Mouse (Mus musculus) spleen, embryonic (tissue): ENCODE measurements around the gene Cox19.

Experiments
- CTCF ChIA-PET: fragments of 350-600 bp; sonication (Branson Sonifier 250); formaldehyde crosslinking; loops from one replicate; lab custom pipeline; 2022; lab: Charles Lee

The Cox19 gene

GRCm38 (mm10) chr5:139364911-139365571, 13.8 kb upstream of the Cox19 start:
- CTCF ChIA-PET: interaction anchor here (0.6 to 2.3 kb wide), 2 partner anchors 22 to 33 kb away, joined by 8 to 16 read pairs; no protein-coding TSS in a partner anchor

- CTCF ChIA-PET: interaction anchor here (0.6 to 2.3 kb wide), 3 partner anchors 10 to 33 kb away, joined by 3 to 16 read pairs (median 8); no protein-coding TSS in a partner anchor
Measured at GRCm38 (mm10) chr5:139364260-139364910, 13.2 kb upstream of the Cox19 start.

GRCm38 (mm10) chr5:139363858-139364257, 12.6 kb upstream of the Cox19 start:
- CTCF ChIA-PET: interaction anchor here (1.0 to 2.3 kb wide), 2 partner anchors 9 to 34 kb away, joined by 3 to 16 read pairs; no protein-coding TSS in a partner anchor

GRCm38 (mm10) chr5:139359244-139359643, 8.0 kb upstream of the Cox19 start:
- CTCF ChIA-PET: no interaction called here

- CTCF ChIA-PET: no interaction called here
Measured at GRCm38 (mm10) chr5:139358653-139359052, 7.4 kb upstream of the Cox19 start.

GRCm38 (mm10) chr5:139355235-139355772, 4.1 kb upstream of the Cox19 start:
- CTCF ChIA-PET: interaction anchor here (0.6 to 1.7 kb wide), 3 partner anchors 8 to 500 kb away, joined by 3 to 5 read pairs (median 4); no protein-coding TSS in a partner anchor

GRCm38 (mm10) chr5:139353946-139354345, 2.7 kb upstream of the Cox19 start:
- CTCF ChIA-PET: interaction anchor here (1.0 to 1.5 kb wide), 2 partner anchors 10 kb away, joined by 3 to 19 read pairs; no protein-coding TSS in a partner anchor

GRCm38 (mm10) chr5:139353496-139353895, 2.3 kb upstream of the Cox19 start:
- CTCF ChIA-PET: interaction anchor here (0.7 to 1.0 kb wide), 3 partner anchors 10 to 50 kb away, joined by 4 to 19 read pairs (median 5); no protein-coding TSS in a partner anchor

- CTCF ChIA-PET: no interaction called here
Measured at GRCm38 (mm10) chr5:139352317-139352716, 1.1 kb upstream of the Cox19 start, which contains the start of gene Cyp2w1. TSS of gene Cyp2w1 (plus strand) at chr5:139352617.

GRCm38 (mm10) chr5:139351628-139352027, 410 bp upstream of the Cox19 start:
- CTCF ChIA-PET: interaction anchor here (0.6 kb wide), 1 partner anchor 45 kb away, joined by 3 read pairs; no protein-coding TSS in a partner anchor

- CTCF ChIA-PET: no interaction called here
Measured at GRCm38 (mm10) chr5:139349713-139350112, 1.5 kb downstream of the Cox19 start.

- CTCF ChIA-PET: interaction anchor here (1.1 kb wide), 1 partner anchor 9 kb away, joined by 8 read pairs; no protein-coding TSS in a partner anchor
Measured at GRCm38 (mm10) chr5:139347225-139347624, 4.0 kb downstream of the Cox19 start.

GRCm38 (mm10) chr5:139345364-139345714, 5.9 kb downstream of the Cox19 start:
- CTCF ChIA-PET: no interaction called here

GRCm38 (mm10) chr5:139344687-139345363, 6.4 kb downstream of the Cox19 start:
- CTCF ChIA-PET: interaction anchor here (1.2 kb wide), 1 partner anchor 11 kb away, joined by 5 read pairs; no protein-coding TSS in a partner anchor

- CTCF ChIA-PET: interaction anchor here (0.6 to 1.6 kb wide), 7 partner anchors 9 to 1230 kb away, joined by 3 to 19 read pairs (median 4); no protein-coding TSS in a partner anchor
Measured at GRCm38 (mm10) chr5:139344021-139344686, 7.1 kb downstream of the Cox19 start.

- CTCF ChIA-PET: no interaction called here
Measured at GRCm38 (mm10) chr5:139338891-139339290, 12.3 kb downstream of the Cox19 start.

GRCm38 (mm10) chr5:139338403-139338802, 12.8 kb downstream of the Cox19 start:
- CTCF ChIA-PET: interaction anchor here (0.7 kb wide), 1 partner anchor 9 kb away, joined by 8 read pairs; no protein-coding TSS in a partner anchor

GRCm38 (mm10) chr5:139337826-139338370, 13.3 kb downstream of the Cox19 start:
- CTCF ChIA-PET: interaction anchor here (0.7 kb wide), 1 partner anchor 10 kb away, joined by 8 read pairs; no protein-coding TSS in a partner anchor

- CTCF ChIA-PET: no interaction called here
Measured at GRCm38 (mm10) chr5:139335634-139336033, 15.6 kb downstream of the Cox19 start.

- CTCF ChIA-PET: interaction anchor here (0.6 kb wide), 1 partner anchor 135 kb away, joined by 9 read pairs; no protein-coding TSS in a partner anchor
Measured at GRCm38 (mm10) chr5:139334394-139334793, 16.8 kb downstream of the Cox19 start.
